Comparison of ENCODE assay signal across 8 mouse cellular contexts in genomic region chrX:20658026-20658652, GRCm38 (mm10). TPM values are rescaled to one million over a fixed set of nuclear protein-coding genes. Genes with fewer than 3 reads are reported as not detected.
A peak's percentile ranks its signal among the peaks of the same experiment; 100 is the strongest.
DNase-seq lines count a peak whose midpoint lies in the region; ATAC-seq and TF ChIP-seq lines count a peak whose summit lies in the region.

TSS of gene Uba1 (plus strand) at chrX:20658326.

- peak; percentile 84 for ATAC-seq in megakaryocyte progenitor cell, adult 5-6 weeks (replicated peaks; ENCODE audit: poor library complexity)

- peak within 1 kb of the TSS; percentile 44 for H3K4me3 ChIP-seq in cortical plate, adult 2 months (ENCODE audit: insufficient read depth, low read length)

- peak; percentile 78 for DNase-seq in adipocyte (ENCODE audit: low spot score)
- peak; percentile 61 for DNase-seq in gastrocnemius, postnatal 10 days
- peak; percentile 82 for DNase-seq in induced T-regulatory cell, adult 2 months (ENCODE audit: low read depth)
- DNase-seq in left cerebral cortex, adult 9 months (ENCODE audit: low spot score in 2 of 2): peak; percentile 50 to 85
- DNase-seq in right cerebral cortex, postnatal 14 days: peak; percentile 76
- DNase-seq in yolk sac, embryonic 10.5 days (ENCODE audit: low spot score): peak; percentile 80

- peak; percentile 14; the same call in 1 of the 2 replicates for TF ChIP-seq POLR2A in cortical plate, adult 2 months (IDR thresholded peaks at IDR 0.05; ENCODE audit: extremely low read depth, insufficient read depth, low read length)

- no peak within 1 kb of the TSS for H3K27ac ChIP-seq in cortical plate, adult 2 months (ENCODE audit: insufficient read depth, low read length)

- TF ChIP-seq CTCF in cortical plate, adult 2 months (IDR thresholded peaks at IDR 0.05; ENCODE audit: extremely low read depth, insufficient read depth, low read length): no peak

- H3K4me1 ChIP-seq in cortical plate, adult 2 months (ENCODE audit: control insufficient read depth, insufficient read depth, low read length): no peaks in the 10 kb centered on the region; the same call in 1 of the 2 replicates

RNA-seq across cellular contexts. Expression of gene Uba1, which starts in this region (rescaled TPM):
- polyA plus RNA-seq in cortical plate, adult 2 months (2012; rRNA removed): 254 and 256 TPM in 2 replicates
- 100 to 1,000 TPM; 168 to 175 TPM for total RNA-seq in gastrocnemius, postnatal 10 days (2021)
- 158 and 174 TPM in 2 replicates for total RNA-seq in megakaryocyte progenitor cell, adult 5-6 weeks (2015)
- total RNA-seq in megakaryocyte progenitor cell, adult 5-6 weeks (2017): 151 and 156 TPM in 2 replicates
